Mouse (Mus musculus) neural tube, embryonic 14.5 days (tissue): ENCODE results near the gene Flnc. TPM values are rescaled to one million over a fixed set of nuclear protein-coding genes. Genes with fewer than 3 reads are reported as not detected.
A peak's percentile ranks its signal among the peaks of the same experiment; 100 is the strongest.
"Not testable (repeated sequence)": the region's sequence is repeated elsewhere in the genome, so short reads cannot be mapped to it uniquely, and the experiment has no call there.

Experiments
- ATAC-seq: fragments of 200-750 bp; cut with Nextera tagmentation; 2 replicates; pipeline ENCODE4 v1.8.0; 2017; ENCODE audit warnings: low read depth, mild to moderate bottlenecking, moderate TSS enrichment, moderate library complexity
- H3K27ac ChIP-seq: fragments of 300-500 bp; sonication (generic); 2 replicates; pipeline ENCODE4 v1.5.1; 2014; ENCODE audit warnings: low read depth, mild to moderate bottlenecking, control low read depth, low read length, moderate library complexity, mixed read lengths
- H3K27me3 ChIP-seq: fragments of 300-500 bp; sonication (generic); 2 replicates; pipeline ENCODE4 v1.6.1; 2014; ENCODE audit warnings: low read length; ENCODE audit not compliant: control insufficient read depth, insufficient read depth
- H3K36me3 ChIP-seq: fragments of 300-500 bp; sonication (generic); 2 replicates; pipeline ENCODE4 v1.6.1; 2014; ENCODE audit warnings: low read length, mixed read lengths; ENCODE audit not compliant: control insufficient read depth, insufficient read depth
- H3K4me1 ChIP-seq: fragments of 300-500 bp; sonication (generic); 2 replicates; pipeline ENCODE4 v1.6.1; 2014; ENCODE audit warnings: low read length; ENCODE audit not compliant: control insufficient read depth, insufficient read depth
- H3K4me2 ChIP-seq: fragments of 300-500 bp; sonication (generic); 2 replicates; pipeline ENCODE4 v1.6.1; 2014; ENCODE audit warnings: mild to moderate bottlenecking, low read depth, low read length, control low read depth
- H3K4me3 ChIP-seq: fragments of 300-500 bp; sonication (generic); 2 replicates; pipeline ENCODE4 v1.5.1; 2014; ENCODE audit warnings: low read depth, low read length, control low read depth, mixed read lengths
- H3K9ac ChIP-seq: fragments of 300-500 bp; sonication (generic); replicated peaks from 2 replicates; pipeline ENCODE4 v1.6.1; 2014; ENCODE audit warnings: low read depth, mild to moderate bottlenecking, control low read depth, low read length, mixed read lengths
- H3K9me3 ChIP-seq: fragments of 300-500 bp; sonication (generic); 2 replicates; pipeline ENCODE4 v1.6.1; 2016; ENCODE audit warnings: low read length; ENCODE audit not compliant: control insufficient read depth
- WGBS: fragments of 180-500 bp; shearing (Covaris S2); extraction: QIAGEN DNeasy Blood & Tissue Kit; methylation state at CpG from one replicate; pipeline ENCODE4 v1.1.7; 2014; 5-methylcytosine and 5-hydroxymethylcytosine counted together
- polyA plus RNA-seq: library from polyadenylated mRNA; unstranded; fragments of >200 nt; fragmentation: Nextera tagmentation; extraction: Ambion mirVana; gene quantifications from 2 replicates; pipeline ENCODE4 v1.2.1, GENCODE M21; 2014

Gene Flnc
- 4.9 and 5.0 TPM in 2 replicates for polyA plus RNA-seq

- Histone ChIP-seq H3K4me1 (peaks cover 11% of the 10 kb centered on the region; the same call in 1 of the 2 replicates), H3K4me2 (peak within 1 kb of the TSS; percentile 70), H3K36me3 (no peaks in the 10 kb centered on the region), H3K9ac (peak within 1 kb of the TSS; percentile 50), H3K27ac (peak within 1 kb of the TSS; percentile 1; the same call in 1 of the 2 replicates), H3K4me3 (peak within 1 kb of the TSS; percentile 36), H3K9me3 (no peaks in the 10 kb centered on the region), H3K27me3 (peaks cover 18% of the 10 kb centered on the region)
- WGBS = under 1% methylated on average over 61 of the region's 77 CpGs
- ATAC-seq = 0 out of 2 replicates have a peak, but pooled peaks have one; percentile 10
Measured at GRCm38 (mm10) chr6:29433038-29433803, at the start of gene Flnc. Gene Flnc (plus strand): TSS chr6:29433256.

GRCm38 (mm10) chr6:29388052-29388518, 45.0 kb upstream of the Flnc start, which contains the start of gene Opn1sw:
Gene Opn1sw (minus strand): TSS chr6:29388468.
- no peak within 1 kb of the TSS for H3K4me2 ChIP-seq
- H3K4me3 ChIP-seq = no peak within 1 kb of the TSS
- ATAC-seq = peak; percentile 54; the same call in 1 of the 2 replicates

GRCm38 (mm10) chr6:29388606-29389080, 44.4 kb upstream of the Flnc start:
- H3K36me3 ChIP-seq = no peaks in the 10 kb centered on the region
- H3K4me2 ChIP-seq = no peak overlapping the region
- no peaks in the 10 kb centered on the region for H3K4me1 ChIP-seq
- H3K9ac ChIP-seq = no peak overlapping the region
- H3K27ac ChIP-seq = no peak overlapping the region
- 11% methylated on average over 11 of the region's 11 CpGs for WGBS
- H3K4me3 ChIP-seq = no peak overlapping the region
- no peaks in the 10 kb centered on the region for H3K27me3 ChIP-seq
- H3K9me3 ChIP-seq = no peaks in the 10 kb centered on the region
- ATAC-seq = peak; percentile 88; the same call in 1 of the 2 replicates

More at GRCm38 (mm10) chr6:29388052-29388518, 45.0 kb upstream of the Flnc start, which contains the start of gene Opn1sw:
- Histone ChIP-seq H3K9me3 (no peaks in the 10 kb centered on the region), H3K27ac (no peak within 1 kb of the TSS), H3K27me3 (no peaks in the 10 kb centered on the region), H3K36me3 (no peaks in the 10 kb centered on the region), H3K9ac (no peak within 1 kb of the TSS), H3K4me1 (no peaks in the 10 kb centered on the region)
- WGBS = 4% methylated on average over 12 of the region's 12 CpGs

GRCm38 (mm10) chr6:29389425-29389824, 43.6 kb upstream of the Flnc start:
- no peak overlapping the region for H3K27ac ChIP-seq
- no peak for ATAC-seq
- H3K9ac ChIP-seq = no peak overlapping the region
- H3K4me3 ChIP-seq = no peak overlapping the region
- no peaks in the 10 kb centered on the region for H3K27me3 ChIP-seq
- no peaks in the 10 kb centered on the region for H3K9me3 ChIP-seq
- H3K4me2 ChIP-seq = no peak overlapping the region
- WGBS = 61% methylated on average over 9 of the region's 9 CpGs
- no peaks in the 10 kb centered on the region for H3K36me3 ChIP-seq
- H3K4me1 ChIP-seq = no peaks in the 10 kb centered on the region

GRCm38 (mm10) chr6:29390500-29390899, 42.6 kb upstream of the Flnc start:
- H3K36me3 ChIP-seq, H3K27me3 ChIP-seq, H3K9ac ChIP-seq, ATAC-seq, H3K27ac ChIP-seq, H3K4me3 ChIP-seq, H3K4me2 ChIP-seq, H3K9me3 ChIP-seq, H3K4me1 ChIP-seq: not testable (repeated sequence)
- WGBS = 91% methylated on average over 1 of the region's 1 CpGs

- not testable (repeated sequence) for H3K4me3 ChIP-seq, H3K27ac ChIP-seq, H3K9ac ChIP-seq, H3K9me3 ChIP-seq, H3K4me2 ChIP-seq, ATAC-seq, H3K4me1 ChIP-seq, H3K36me3 ChIP-seq, H3K27me3 ChIP-seq
- 82% methylated on average over 8 of the region's 8 CpGs for WGBS
Measured at GRCm38 (mm10) chr6:29391241-29391640, 41.8 kb upstream of the Flnc start.

- no peak overlapping the region for H3K4me2 ChIP-seq
- WGBS = 69% methylated on average over 4 of the region's 4 CpGs
- H3K36me3 ChIP-seq = no peaks in the 10 kb centered on the region
- H3K9me3 ChIP-seq = no peaks in the 10 kb centered on the region
- H3K4me3 ChIP-seq = no peak overlapping the region
- no peak overlapping the region for H3K9ac ChIP-seq
- no peak overlapping the region for H3K27ac ChIP-seq
- H3K4me1 ChIP-seq = no peaks in the 10 kb centered on the region
- H3K27me3 ChIP-seq = no peaks in the 10 kb centered on the region; the same call in 1 of the 2 replicates
- ATAC-seq = no peak
Measured at GRCm38 (mm10) chr6:29391802-29392201, 41.3 kb upstream of the Flnc start.

DNA sequence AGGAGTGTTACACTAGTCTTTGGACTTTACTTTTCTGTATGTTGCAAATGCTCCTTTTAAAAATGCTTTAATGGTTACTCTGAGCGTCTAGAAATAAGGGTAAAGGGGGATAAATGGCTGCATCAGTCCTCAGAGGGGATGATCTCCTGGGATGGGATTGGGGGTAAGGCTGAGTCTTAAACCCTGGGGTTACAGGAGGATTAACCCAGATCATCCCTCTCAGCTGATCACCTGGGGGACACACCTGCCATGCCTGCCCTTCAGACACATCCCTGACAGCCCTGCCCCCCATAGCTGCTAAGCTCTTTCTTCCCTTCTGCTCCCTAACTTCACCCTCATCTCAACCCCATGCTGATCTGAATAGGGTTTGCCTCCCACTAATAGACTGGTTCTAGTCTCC, 38.8 kb upstream of the Flnc start:
- Histone ChIP-seq H3K4me1 (no peaks in the 10 kb centered on the region), H3K27me3 (no peaks in the 10 kb centered on the region; the same call in 1 of the 2 replicates), H3K4me3 (no peak overlapping the region), H3K9me3 (no peaks in the 10 kb centered on the region), H3K27ac (no peak overlapping the region), H3K9ac (no peak overlapping the region), H3K36me3 (no peaks in the 10 kb centered on the region), H3K4me2 (no peak overlapping the region)
- WGBS = 83% methylated on average over 1 of the region's 1 CpGs
- no peak for ATAC-seq
